Mouse (Mus musculus): ENCODE results near the gene Cul1. TPM values are rescaled to one million over a fixed set of nuclear protein-coding genes. Genes with fewer than 3 reads are reported as not detected.

The Cul1 gene
- polyA plus RNA-seq, 1 experiment from 2014 or later, result 124 TPM

- H3K27me3 ChIP-seq, result no peaks in the 10 kb centered on the region
- H3K4me3 ChIP-seq (replicated peaks), result no peak overlapping the region
- no peak for ATAC-seq (ENCODE audit: insufficient number of reproducible peaks, low FRiP score, low TSS enrichment, low read depth)
- no peaks in the 10 kb centered on the region for H3K4me1 ChIP-seq
- H3K9me3 ChIP-seq (replicated peaks), result no peaks in the 10 kb centered on the region
- H3K36me3 ChIP-seq, result no peaks in the 10 kb centered on the region
- H3K27ac ChIP-seq (replicated peaks), result no peak overlapping the region
- H3K9ac ChIP-seq, result no peak overlapping the region
- WGBS, result 80% methylated on average over 1 of the region's 1 CpGs
- H3K4me2 ChIP-seq (replicated peaks), result no peak overlapping the region
Measured at GRCm38 (mm10) chr6:47447658-47448057, 5.5 kb upstream of the Cul1 start.

- under 1% methylated on average over 42 of the region's 42 CpGs for WGBS
- Histone ChIP-seq H3K27ac (replicated peaks) (peak overlapping the region; percentile 97), H3K4me1 (peaks cover 19% of the 10 kb centered on the region), H3K4me3 (replicated peaks) (peak overlapping the region; percentile 94), H3K36me3 (no peaks in the 10 kb centered on the region), H3K4me2 (replicated peaks) (peak overlapping the region; percentile 70), H3K9me3 (replicated peaks) (no peaks in the 10 kb centered on the region), H3K27me3 (no peaks in the 10 kb centered on the region), H3K9ac (peak overlapping the region; percentile 99)
- no peak; the same call in none of the 2 replicates for ATAC-seq (ENCODE audit: insufficient number of reproducible peaks, low FRiP score, low TSS enrichment, low read depth)
Measured at GRCm38 (mm10) chr6:47453522-47454130, 428 bp downstream of the Cul1 start.

GRCm38 (mm10) chr6:47454131-47454574, 955 bp downstream of the Cul1 start:
- H3K4me3 ChIP-seq (replicated peaks), result peak overlapping the region; percentile 94
- H3K27me3 ChIP-seq, result no peaks in the 10 kb centered on the region
- ATAC-seq (ENCODE audit: insufficient number of reproducible peaks, low FRiP score, low TSS enrichment, low read depth), result peak; percentile 92
- peak overlapping the region; percentile 70 for H3K4me2 ChIP-seq (replicated peaks)
- H3K27ac ChIP-seq (replicated peaks), result peak overlapping the region; percentile 97
- under 1% methylated on average over 70 of the region's 72 CpGs for WGBS
- peak overlapping the region; percentile 99 for H3K9ac ChIP-seq
- peaks cover 19% of the 10 kb centered on the region for H3K4me1 ChIP-seq
- H3K9me3 ChIP-seq (replicated peaks), result no peaks in the 10 kb centered on the region
- H3K36me3 ChIP-seq, result no peaks in the 10 kb centered on the region

- peak; percentile 80 for ATAC-seq (ENCODE audit: insufficient number of reproducible peaks, low FRiP score, low TSS enrichment, low read depth)
Measured at GRCm38 (mm10) chr6:47454575-47455571, 1.7 kb downstream of the Cul1 start.

GRCm38 (mm10) chr6:47455843-47456242, 2.6 kb downstream of the Cul1 start:
- Histone ChIP-seq H3K27me3 (no peaks in the 10 kb centered on the region), H3K4me1 (peaks cover 19% of the 10 kb centered on the region), H3K4me2 (replicated peaks) (peak overlapping the region; percentile 70), H3K27ac (replicated peaks) (no peak overlapping the region; the same call in 1 of the 2 replicates), H3K4me3 (replicated peaks) (peak overlapping the region; percentile 94), H3K9ac (no peak overlapping the region), H3K36me3 (no peaks in the 10 kb centered on the region), H3K9me3 (replicated peaks) (no peaks in the 10 kb centered on the region)
- ATAC-seq (ENCODE audit: insufficient number of reproducible peaks, low FRiP score, low TSS enrichment, low read depth), result no peak
- WGBS, result 69% methylated on average over 1 of the region's 1 CpGs

More at GRCm38 (mm10) chr6:47454575-47455571, 1.7 kb downstream of the Cul1 start:
- peaks cover 19% of the 10 kb centered on the region for H3K4me1 ChIP-seq
- no peaks in the 10 kb centered on the region for H3K9me3 ChIP-seq (replicated peaks)
- H3K4me3 ChIP-seq (replicated peaks), result peak overlapping the region; percentile 94
- no peaks in the 10 kb centered on the region for H3K36me3 ChIP-seq
- H3K27ac ChIP-seq (replicated peaks), result peak overlapping the region; percentile 97
- H3K27me3 ChIP-seq, result no peaks in the 10 kb centered on the region
- peak overlapping the region; percentile 99 for H3K9ac ChIP-seq
- peak overlapping the region; percentile 70 for H3K4me2 ChIP-seq (replicated peaks)
- under 1% methylated on average over 79 of the region's 79 CpGs for WGBS

- Histone ChIP-seq H3K27ac (replicated peaks) (no peak overlapping the region), H3K36me3 (no peaks in the 10 kb centered on the region), H3K4me3 (replicated peaks) (no peak overlapping the region), H3K4me1 (peaks cover 19% of the 10 kb centered on the region), H3K4me2 (replicated peaks) (no peak overlapping the region), H3K9me3 (replicated peaks) (no peaks in the 10 kb centered on the region), H3K27me3 (no peaks in the 10 kb centered on the region), H3K9ac (no peak overlapping the region)
- 58% methylated on average over 2 of the region's 2 CpGs for WGBS
- ATAC-seq (ENCODE audit: insufficient number of reproducible peaks, low FRiP score, low TSS enrichment, low read depth), result no peak
Measured at GRCm38 (mm10) chr6:47456853-47457252, 3.7 kb downstream of the Cul1 start.

GRCm38 (mm10) chr6:47465400-47465799, 12.2 kb downstream of the Cul1 start:
- H3K4me2 ChIP-seq (replicated peaks), result no peak overlapping the region
- peaks cover 3% of the 10 kb centered on the region; the same call in 1 of the 2 replicates for H3K4me1 ChIP-seq
- ATAC-seq (ENCODE audit: insufficient number of reproducible peaks, low FRiP score, low TSS enrichment, low read depth), result no peak
- WGBS, result 48% methylated on average over 2 of the region's 2 CpGs
- H3K9ac ChIP-seq, result no peak overlapping the region
- 0 out of 2 replicates have a peak, but pooled peaks cover 5% of the 10 kb centered on the region for H3K36me3 ChIP-seq
- H3K27ac ChIP-seq (replicated peaks), result no peak overlapping the region
- no peaks in the 10 kb centered on the region for H3K9me3 ChIP-seq (replicated peaks)
- H3K27me3 ChIP-seq, result no peaks in the 10 kb centered on the region
- H3K4me3 ChIP-seq (replicated peaks), result no peak overlapping the region

GRCm38 (mm10) chr6:47466488-47466887, 13.3 kb downstream of the Cul1 start:
- H3K9ac ChIP-seq, result no peak overlapping the region
- no peak overlapping the region for H3K27ac ChIP-seq (replicated peaks)
- WGBS, result 98% methylated on average over 2 of the region's 2 CpGs
- no peak overlapping the region for H3K4me3 ChIP-seq (replicated peaks)
- H3K9me3 ChIP-seq (replicated peaks), result no peaks in the 10 kb centered on the region
- 0 out of 2 replicates have a peak, but pooled peaks cover 5% of the 10 kb centered on the region for H3K36me3 ChIP-seq
- no peaks in the 10 kb centered on the region for H3K27me3 ChIP-seq
- H3K4me1 ChIP-seq, result peaks cover 3% of the 10 kb centered on the region; the same call in 1 of the 2 replicates
- no peak for ATAC-seq (ENCODE audit: insufficient number of reproducible peaks, low FRiP score, low TSS enrichment, low read depth)
- no peak overlapping the region for H3K4me2 ChIP-seq (replicated peaks)

- Histone ChIP-seq H3K9ac (no peak overlapping the region), H3K4me3 (replicated peaks) (no peak overlapping the region), H3K36me3 (0 out of 2 replicates have a peak, but pooled peaks cover 5% of the 10 kb centered on the region), H3K4me2 (replicated peaks) (no peak overlapping the region), H3K27me3 (no peaks in the 10 kb centered on the region), H3K4me1 (peaks cover 3% of the 10 kb centered on the region; the same call in 1 of the 2 replicates), H3K27ac (replicated peaks) (no peak overlapping the region), H3K9me3 (replicated peaks) (no peaks in the 10 kb centered on the region)
- no peak for ATAC-seq (ENCODE audit: insufficient number of reproducible peaks, low FRiP score, low TSS enrichment, low read depth)
Measured at GRCm38 (mm10) chr6:47467058-47467457, 13.9 kb downstream of the Cul1 start.

GRCm38 (mm10) chr6:47469760-47470159, 16.6 kb downstream of the Cul1 start:
- no peak for ATAC-seq (ENCODE audit: insufficient number of reproducible peaks, low FRiP score, low TSS enrichment, low read depth)
- H3K36me3 ChIP-seq, result 0 out of 2 replicates have a peak, but pooled peaks cover 5% of the 10 kb centered on the region
- no peak overlapping the region for H3K27ac ChIP-seq (replicated peaks)
- H3K9me3 ChIP-seq (replicated peaks), result no peaks in the 10 kb centered on the region
- no peaks in the 10 kb centered on the region for H3K27me3 ChIP-seq
- H3K4me3 ChIP-seq (replicated peaks), result no peak overlapping the region
- H3K4me2 ChIP-seq (replicated peaks), result no peak overlapping the region
- no peak overlapping the region for H3K9ac ChIP-seq
- H3K4me1 ChIP-seq, result peaks cover 7% of the 10 kb centered on the region; the same call in 1 of the 2 replicates

- no peak overlapping the region for H3K4me2 ChIP-seq (replicated peaks)
- H3K4me1 ChIP-seq, result 0 out of 2 replicates have a peak, but pooled peaks cover 4% of the 10 kb centered on the region
- no peaks in the 10 kb centered on the region for H3K27me3 ChIP-seq
- no peaks in the 10 kb centered on the region for H3K9me3 ChIP-seq (replicated peaks)
- H3K27ac ChIP-seq (replicated peaks), result no peak overlapping the region
- ATAC-seq (ENCODE audit: insufficient number of reproducible peaks, low FRiP score, low TSS enrichment, low read depth), result no peak
- no peak overlapping the region for H3K4me3 ChIP-seq (replicated peaks)
- no peak overlapping the region for H3K9ac ChIP-seq
- H3K36me3 ChIP-seq, result 0 out of 2 replicates have a peak, but pooled peaks cover 5% of the 10 kb centered on the region
Measured at GRCm38 (mm10) chr6:47472444-47472843, 19.2 kb downstream of the Cul1 start.
